Mouse (Mus musculus) kidney, postnatal 25 days (tissue): ENCODE data around the gene Boll.
A peak's percentile ranks its signal among the peaks of the same experiment; 100 is the strongest.

Source experiments
- DNase-seq, 2 experiments: peaks; one replicate each; pipeline ENCODE4 v3.0.0; 2021; ENCODE audit warnings: mixed read lengths in 2 of 2

Boll gene

GRCm38 (mm10) chr1:55201850-55202752, 161.2 kb downstream of the Boll start:
- DNase-seq = peak in 1 of 2 experiments; percentile 35

GRCm38 (mm10) chr1:55198719-55199118, 164.6 kb downstream of the Boll start:
- no peak for DNase-seq
